Mouse (Mus musculus) thymus, adult 18-20 months (tissue): Measurements from ENCODE around the gene Fmo1.

Experiments
- DNase-seq, 2 experiments: peaks; one replicate each; pipeline ENCODE4 v3.0.0; 2022; ENCODE audit warnings: mixed read lengths in 2 of 2

Fmo1 gene

GRCm38 (mm10) chr1:162866280-162866681 lies at the start of gene Fmo1:
TSS of gene Fmo1 (minus strand) at chr1:162866610.
- DNase-seq = no peak

GRCm38 (mm10) chr1:162914932-162915556 lies 48.6 kb upstream of the Fmo1 start:
- DNase-seq = no peak

GRCm38 (mm10) chr1:162912085-162912484 lies 45.7 kb upstream of the Fmo1 start:
- no peak for DNase-seq

GRCm38 (mm10) chr1:162901879-162902278 lies 35.5 kb upstream of the Fmo1 start:
- no peak for DNase-seq

- no peak for DNase-seq
Measured at GRCm38 (mm10) chr1:162897838-162898811, 31.7 kb upstream of the Fmo1 start, which contains the start of gene Fmo2. TSS of gene Fmo2 (minus strand) at chr1:162898726.

- no peak for DNase-seq
Measured at GRCm38 (mm10) chr1:162895900-162896299, 29.5 kb upstream of the Fmo1 start.

- DNase-seq = no peak
Measured at GRCm38 (mm10) chr1:162893014-162893413, 26.6 kb upstream of the Fmo1 start.

GRCm38 (mm10) chr1:162891980-162892451 lies 25.6 kb upstream of the Fmo1 start:
- no peak for DNase-seq

GRCm38 (mm10) chr1:162888646-162889045 lies 22.2 kb upstream of the Fmo1 start:
- DNase-seq = no peak

GRCm38 (mm10) chr1:162887644-162888043 lies 21.2 kb upstream of the Fmo1 start:
- no peak for DNase-seq

GRCm38 (mm10) chr1:162886138-162886816 lies 19.9 kb upstream of the Fmo1 start:
- no peak for DNase-seq

- no peak for DNase-seq
Measured at GRCm38 (mm10) chr1:162882681-162883080, 16.3 kb upstream of the Fmo1 start.

GRCm38 (mm10) chr1:162879595-162880369 lies 13.4 kb upstream of the Fmo1 start:
- no peak for DNase-seq

GRCm38 (mm10) chr1:162875091-162875490 lies 8.7 kb upstream of the Fmo1 start:
- DNase-seq = no peak

- DNase-seq = no peak
Measured at GRCm38 (mm10) chr1:162871701-162872311, 5.4 kb upstream of the Fmo1 start.

- no peak for DNase-seq
Measured at GRCm38 (mm10) chr1:162870978-162871377, 4.6 kb upstream of the Fmo1 start.

- DNase-seq = no peak
Measured at GRCm38 (mm10) chr1:162867396-162867795, 986 bp upstream of the Fmo1 start.

- no peak for DNase-seq
Measured at GRCm38 (mm10) chr1:162865493-162865830, 948 bp downstream of the Fmo1 start.

GRCm38 (mm10) chr1:162864816-162865492 lies 1.5 kb downstream of the Fmo1 start:
- DNase-seq = no peak

- no peak for DNase-seq
Measured at GRCm38 (mm10) chr1:162864279-162864678, 2.1 kb downstream of the Fmo1 start.

GRCm38 (mm10) chr1:162863579-162863978 lies 2.8 kb downstream of the Fmo1 start:
- DNase-seq = no peak
